Mouse (Mus musculus) stomach, postnatal 0 days (tissue): ENCODE results near the gene Tnfrsf14. TPM values are rescaled to one million over a fixed set of nuclear protein-coding genes. Genes with fewer than 3 reads are reported as not detected.

Source experiments
- ATAC-seq: fragments of 200-750 bp; cut with Nextera tagmentation; 2 replicates; pipeline ENCODE4 v1.8.0; 2017; ENCODE audit not compliant: low FRiP score, low TSS enrichment
- DNase-seq: peaks from one replicate; pipeline ENCODE4 v3.0.0-alpha.2; 2016; ENCODE audit warnings: low spot score
- H3K27ac ChIP-seq: fragments of 300-500 bp; sonication (generic); replicated peaks from 2 replicates; pipeline ENCODE4 v1.5.1; 2014; ENCODE audit warnings: mild to moderate bottlenecking, control low read depth
- H3K27me3 ChIP-seq: fragments of 300-500 bp; sonication (generic); 2 replicates; pipeline ENCODE4 v1.6.1; 2014; ENCODE audit warnings: low read length; ENCODE audit not compliant: control insufficient read depth, insufficient read depth
- H3K36me3 ChIP-seq: fragments of 300-500 bp; sonication (generic); 2 replicates; pipeline ENCODE4 v1.6.1; 2014; ENCODE audit warnings: low read length, mixed read lengths; ENCODE audit not compliant: control insufficient read depth, insufficient read depth
- H3K4me1 ChIP-seq: fragments of 300-500 bp; sonication (generic); replicated peaks from 2 replicates; pipeline ENCODE4 v1.6.1; 2014; ENCODE audit warnings: antibody characterized with exemption; ENCODE audit not compliant: control insufficient read depth, insufficient read depth
- H3K4me2 ChIP-seq: fragments of 300-500 bp; sonication (generic); replicated peaks from 2 replicates; pipeline ENCODE4 v1.6.1; 2014; ENCODE audit warnings: low read depth, mild to moderate bottlenecking, control low read depth, moderate library complexity
- H3K4me3 ChIP-seq: fragments of 300-500 bp; sonication (generic); 2 replicates; pipeline ENCODE4 v1.5.1; 2014; ENCODE audit warnings: low read depth, low read length, control low read depth
- H3K9ac ChIP-seq: fragments of 300-500 bp; sonication (generic); 2 replicates; pipeline ENCODE4 v1.6.1; 2014; ENCODE audit warnings: mild to moderate bottlenecking, low read length, control low read depth, mixed read lengths
- H3K9me3 ChIP-seq: fragments of 300-500 bp; sonication (generic); 2 replicates; pipeline ENCODE4 v1.6.1; 2016; ENCODE audit warnings: low read length; ENCODE audit not compliant: control insufficient read depth
- CTCF ChIP-seq: IDR thresholded peaks from 2 replicates; pipeline ENCODE4 v1.5.1; 2016; ENCODE audit warnings: antibody characterized with exemption, low read depth, mild to moderate bottlenecking, moderate library complexity
- EP300 ChIP-seq: optimal IDR thresholded peaks from 2 replicates; pipeline ENCODE3; 2016; ENCODE audit warnings: antibody characterized with exemption
- WGBS: fragments of 180-500 bp; shearing (Covaris S2); extraction: QIAGEN DNeasy Blood & Tissue Kit; methylation state at CpG from one replicate; pipeline ENCODE4 v1.1.7; 2014; 5-methylcytosine and 5-hydroxymethylcytosine counted together
- polyA plus RNA-seq: library from polyadenylated mRNA; unstranded; fragments of >200 nt; fragmentation: Nextera tagmentation; extraction: Ambion mirVana; gene quantifications from 2 replicates; pipeline ENCODE4 v1.2.1, GENCODE M21; 2015

The Tnfrsf14 gene
- 0.61 TPM in 2 replicates for polyA plus RNA-seq

GRCm38 (mm10) chr4:154928395-154929087, at the start of gene Tnfrsf14:
Tnfrsf14 (minus strand) TSS chr4:154928563.
- peak within 1 kb of the TSS; percentile 55 for H3K9ac ChIP-seq
- no peak for TF ChIP-seq CTCF
- TF ChIP-seq EP300, result no peak
- H3K36me3 ChIP-seq, result no peaks in the 10 kb centered on the region
- no peaks in the 10 kb centered on the region for H3K9me3 ChIP-seq
- peak within 1 kb of the TSS; percentile 38 for H3K4me3 ChIP-seq
- ATAC-seq, result 0 out of 2 replicates have a peak, but pooled peaks have one; percentile 27
- H3K27me3 ChIP-seq, result no peaks in the 10 kb centered on the region
- H3K4me1 ChIP-seq, result peaks cover 3% of the 10 kb centered on the region; the same call in 1 of the 2 replicates
- H3K27ac ChIP-seq, result peak within 1 kb of the TSS; percentile 71
- H3K4me2 ChIP-seq, result peak within 1 kb of the TSS; percentile 62
- WGBS, result 30% methylated on average over 12 of the region's 12 CpGs
- DNase-seq, result no peak

- Histone ChIP-seq H3K27ac (no peak overlapping the region), H3K27me3 (no peaks in the 10 kb centered on the region), H3K9ac (no peak overlapping the region), H3K9me3 (no peaks in the 10 kb centered on the region), H3K36me3 (peaks cover 55% of the 10 kb centered on the region), H3K4me1 (no peaks in the 10 kb centered on the region), H3K4me2 (no peak overlapping the region), H3K4me3 (no peak overlapping the region)
- ATAC-seq, result peak; percentile 9; the same call in 1 of the 2 replicates
- TF ChIP-seq EP300 (no peak), CTCF (no peak)
- 65% methylated on average over 11 of the region's 11 CpGs for WGBS
- no peak for DNase-seq
These were observed 45.8 kb upstream of the Tnfrsf14 start for GRCm38 (mm10) chr4:154974163-154974611.

DNA sequence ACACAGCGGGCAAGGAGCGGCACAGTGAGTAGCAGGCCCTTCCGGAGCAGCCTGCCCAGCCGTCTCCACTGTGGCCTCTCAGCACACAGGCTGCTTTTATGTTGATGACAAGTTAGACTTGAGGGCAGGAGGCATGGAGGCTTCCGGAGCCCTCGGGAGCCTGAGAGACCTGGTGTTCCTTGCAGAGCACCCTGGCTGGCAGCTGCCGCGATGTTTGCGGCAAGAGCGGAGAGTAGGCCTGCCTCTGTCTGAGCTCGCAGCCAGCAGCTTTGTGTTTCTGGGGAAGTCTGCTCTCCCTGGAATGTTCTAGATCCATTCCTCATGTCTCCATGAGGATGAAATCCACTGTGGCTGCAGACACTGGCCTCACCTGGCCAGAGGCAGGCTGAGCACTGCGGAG, 44.2 kb upstream of the Tnfrsf14 start:
- DNase-seq, result no peak
- 94% methylated on average over 12 of the region's 12 CpGs for WGBS
- Histone ChIP-seq H3K4me1 (no peaks in the 10 kb centered on the region), H3K4me3 (no peak overlapping the region), H3K9ac (no peak overlapping the region), H3K4me2 (no peak overlapping the region), H3K27me3 (no peaks in the 10 kb centered on the region), H3K27ac (no peak overlapping the region), H3K9me3 (no peaks in the 10 kb centered on the region), H3K36me3 (peaks cover 45% of the 10 kb centered on the region)
- TF ChIP-seq CTCF, result no peak
- TF ChIP-seq EP300, result no peak
- ATAC-seq, result no peak

GRCm38 (mm10) chr4:154967173-154967572, 38.8 kb upstream of the Tnfrsf14 start:
- Histone ChIP-seq H3K27ac (no peak overlapping the region), H3K9ac (no peak overlapping the region), H3K4me1 (peaks cover 6% of the 10 kb centered on the region), H3K4me3 (no peak overlapping the region), H3K27me3 (no peaks in the 10 kb centered on the region), H3K4me2 (no peak overlapping the region), H3K9me3 (no peaks in the 10 kb centered on the region), H3K36me3 (peaks cover 24% of the 10 kb centered on the region)
- DNase-seq (peak; percentile 63), ATAC-seq (no peak)
- TF ChIP-seq EP300, result no peak
- TF ChIP-seq CTCF, result peak; percentile 67
- 70% methylated on average over 5 of the region's 5 CpGs for WGBS

DNA sequence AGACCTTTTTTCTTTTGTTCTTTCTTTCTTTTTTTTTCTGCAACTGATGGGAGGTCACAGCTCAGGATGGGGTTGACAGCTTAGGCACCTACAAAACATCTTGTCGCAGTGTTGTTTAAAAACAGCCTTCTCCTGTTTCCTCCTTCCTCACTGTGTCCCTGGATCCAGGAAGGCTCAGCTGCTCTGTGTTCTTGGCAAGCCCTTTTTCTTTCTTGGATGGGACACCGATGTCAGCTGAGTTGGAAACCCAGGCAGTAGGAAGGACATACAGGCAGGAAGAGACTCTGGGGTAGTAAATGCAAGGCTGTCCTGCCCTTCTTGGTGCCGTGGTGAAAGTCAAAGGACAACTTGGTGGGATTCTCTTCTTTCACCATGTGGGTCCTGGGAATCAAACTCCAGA, 37.5 kb upstream of the Tnfrsf14 start:
- Histone ChIP-seq H3K9ac (no peak overlapping the region), H3K27me3 (no peaks in the 10 kb centered on the region; the same call in 1 of the 2 replicates), H3K9me3 (no peaks in the 10 kb centered on the region), H3K4me3 (no peak overlapping the region), H3K36me3 (peaks cover 17% of the 10 kb centered on the region), H3K4me1 (peaks cover 14% of the 10 kb centered on the region), H3K4me2 (no peak overlapping the region), H3K27ac (no peak overlapping the region)
- ATAC-seq (no peak), DNase-seq (no peak)
- WGBS, result 59% methylated on average over 3 of the region's 3 CpGs
- no peak for TF ChIP-seq EP300
- TF ChIP-seq CTCF, result no peak

GRCm38 (mm10) chr4:154964581-154965235, 36.3 kb upstream of the Tnfrsf14 start:
- H3K4me2 ChIP-seq, result peak overlapping the region; percentile 88
- H3K36me3 ChIP-seq, result peaks cover 6% of the 10 kb centered on the region
- peak overlapping the region; percentile 83 for H3K9ac ChIP-seq
- H3K9me3 ChIP-seq, result no peaks in the 10 kb centered on the region
- peaks cover 5% of the 10 kb centered on the region; the same call in 1 of the 2 replicates for H3K27me3 ChIP-seq
- peak overlapping the region; percentile 77 for H3K4me3 ChIP-seq
- H3K4me1 ChIP-seq, result peaks cover 15% of the 10 kb centered on the region
- DNase-seq (no peak), ATAC-seq (no peak)
- H3K27ac ChIP-seq, result peak overlapping the region; percentile 86
- TF ChIP-seq EP300, result no peak
- no peak for TF ChIP-seq CTCF
- WGBS, result under 1% methylated on average over 34 of the region's 36 CpGs
